Mouse (Mus musculus) small intestine, adult 2 months (tissue): ENCODE measurements around the gene Acot6.

Experiments used
- CTCF ChIP-seq: fragments of 200-500 bp; IDR thresholded peaks from 2 replicates; pipeline ENCODE4 v1.5.1; 2012; ENCODE audit warnings: low read depth, mild to moderate bottlenecking, control low read depth, inconsistent platforms, low read length, moderate library complexity, mixed read lengths; ENCODE audit not compliant: insufficient replicate concordance, insufficient read length; ENCODE audit errors: extremely low read depth
- POLR2A ChIP-seq: fragments of 200-500 bp; IDR thresholded peaks from 2 replicates; pipeline ENCODE4 v1.6.1; 2012; ENCODE audit warnings: low read depth, mild to moderate bottlenecking, control low read depth, inconsistent platforms, low read length, moderate library complexity

DNA sequence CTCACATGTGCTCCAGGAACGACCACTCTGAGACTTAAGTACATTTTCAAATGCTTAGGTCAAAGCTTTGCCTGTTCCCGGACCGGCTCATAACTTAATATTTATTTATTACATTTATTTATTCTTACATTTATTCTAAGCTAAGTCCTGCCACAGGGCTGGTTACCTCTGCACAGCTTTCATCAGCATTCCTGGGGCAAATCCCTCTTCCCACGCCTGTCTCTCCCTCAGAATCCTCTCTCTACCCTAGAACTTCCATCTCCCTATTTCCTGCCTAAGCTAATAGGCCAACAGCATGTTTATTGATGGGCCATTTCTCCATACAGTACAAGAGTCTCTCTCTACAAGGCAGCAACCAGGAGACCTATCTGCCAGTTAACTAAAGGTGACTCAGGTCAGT lies 32.7 kb upstream of the Acot6 start:
- TF ChIP-seq CTCF (no peak), POLR2A (no peak)
